Mouse (Mus musculus): ENCODE data around the gene Cldn5. TPM values are rescaled to one million over a fixed set of nuclear protein-coding genes. Genes with fewer than 3 reads are reported as not detected.

The Cldn5 gene
- polyA plus RNA-seq, 1 experiment from 2014 or later: 32.1 TPM

Other genes starting within 250 kb of the Cldn5 start
- 0.47 and 1.5 TPM in 2 replicates for gene Tbx1, start 186.2 kb upstream of the Cldn5 start, polyA plus RNA-seq (2015; fragmentation: Nextera tagmentation; extraction: Ambion mirVana)
- gene Gp1bb, start 154.4 kb upstream of the Cldn5 start, polyA plus RNA-seq (2015; fragmentation: Nextera tagmentation; extraction: Ambion mirVana): 2.4 and 3.4 TPM in 2 replicates
- gene Gm49601, start 150.4 kb upstream of the Cldn5 start, polyA plus RNA-seq (2015; fragmentation: Nextera tagmentation; extraction: Ambion mirVana): 0.63 and 0.66 TPM in 2 replicates
- 8.4 and 8.5 TPM in 2 replicates for gene Sept5, start 146.9 kb upstream of the Cldn5 start, polyA plus RNA-seq (2015; fragmentation: Nextera tagmentation; extraction: Ambion mirVana)
- 67.9 and 75.5 TPM in 2 replicates for gene Ufd1, start 34.9 kb downstream of the Cldn5 start, polyA plus RNA-seq (2015; fragmentation: Nextera tagmentation; extraction: Ambion mirVana)
- 37.6 and 39.2 TPM in 2 replicates for gene Cdc45, start 35.1 kb downstream of the Cldn5 start, polyA plus RNA-seq (2015; fragmentation: Nextera tagmentation; extraction: Ambion mirVana)
- gene 2510002D24Rik, start 59.7 kb downstream of the Cldn5 start, polyA plus RNA-seq (2015; fragmentation: Nextera tagmentation; extraction: Ambion mirVana): 39.6 and 40.0 TPM in 2 replicates
- gene Gm28539, start 59.7 kb downstream of the Cldn5 start, polyA plus RNA-seq (2015; fragmentation: Nextera tagmentation; extraction: Ambion mirVana): not detected in 2 replicates
- 94.4 and 110 TPM in 2 replicates for gene Mrpl40, start 100.0 kb downstream of the Cldn5 start, polyA plus RNA-seq (2015; fragmentation: Nextera tagmentation; extraction: Ambion mirVana)
- gene Hira, start 100.2 kb downstream of the Cldn5 start, polyA plus RNA-seq (2015; fragmentation: Nextera tagmentation; extraction: Ambion mirVana): 8.0 and 9.0 TPM in 2 replicates